Comparison of ENCODE assay signal across 8 mouse cellular contexts in the genomic region with DNA sequence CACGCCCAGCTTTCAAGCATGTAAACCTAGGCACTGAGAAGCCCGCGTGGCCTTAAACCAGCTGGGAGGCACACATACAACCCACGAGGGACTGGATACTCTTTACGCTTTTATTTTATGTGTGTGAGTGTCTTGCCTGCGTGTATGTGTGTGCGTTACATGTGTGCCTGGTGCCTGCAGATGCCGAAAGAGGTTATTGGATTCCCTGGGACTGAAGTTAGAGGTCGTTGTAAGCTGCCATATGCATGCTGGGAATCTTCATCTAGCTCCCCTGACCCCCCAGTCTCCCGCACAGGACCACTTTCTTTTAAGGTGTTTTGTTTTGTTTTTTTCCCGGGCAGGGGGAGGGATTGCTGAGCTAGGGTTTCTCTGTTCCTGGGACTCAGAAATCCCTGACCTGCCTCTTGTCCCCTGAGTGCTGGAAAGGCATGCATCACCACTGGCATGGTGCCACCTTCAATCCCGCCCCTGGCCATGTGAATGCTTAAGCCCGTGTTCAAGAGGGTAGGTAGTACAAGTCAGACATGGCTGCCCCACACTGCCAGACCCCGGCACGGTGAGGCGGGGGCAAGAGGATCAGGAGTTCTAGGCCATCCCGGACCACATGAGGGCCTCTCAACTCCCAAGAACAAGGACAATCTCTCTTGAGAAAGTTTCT. TPM values are rescaled to one million over a fixed set of nuclear protein-coding genes. Genes with fewer than 3 reads are reported as not detected.
DNase-seq lines count a peak whose midpoint lies in the region; ATAC-seq and TF ChIP-seq lines count a peak whose summit lies in the region.

No protein-coding gene starts in this region.

- H3K27me3 ChIP-seq in heart, adult 2 months (ENCODE audit: control insufficient read depth, insufficient read depth, low read length), result peaks cover 2% of the 10 kb centered on the region; the same call in 1 of the 2 replicates
- no peaks in the 10 kb centered on the region for H3K27me3 ChIP-seq in lung, postnatal 0 days (replicated peaks; ENCODE audit: insufficient read depth, low read length)
- no peaks in the 10 kb centered on the region for H3K27me3 ChIP-seq in splenic B cell, adult 2 months (ENCODE audit: control insufficient read depth, insufficient read depth, low read length, poor library complexity, severe bottlenecking)

- H3K4me2 ChIP-seq in lung, postnatal 0 days (replicated peaks; ENCODE audit: low read depth, low read length), result peak overlapping the region; percentile 97

- H3K9me3 ChIP-seq in ES-E14 (ENCODE audit: control insufficient read depth, insufficient read depth, low read depth, low read length), result no peaks in the 10 kb centered on the region
- no peaks in the 10 kb centered on the region for H3K9me3 ChIP-seq in lung, postnatal 0 days (ENCODE audit: low read length)

- peaks cover 2 to 13% of the 10 kb centered on the region in 2 experiments; a peak in 3 of 4 replicates for H3K4me1 ChIP-seq in ES-E14 (ENCODE audit: control insufficient read depth in 2 of 2, insufficient read depth in 2 of 2, low read length in 2 of 2, poor library complexity in 1 of 2)
- peaks cover 10% of the 10 kb centered on the region for H3K4me1 ChIP-seq in heart, adult 2 months (ENCODE audit: control insufficient read depth, insufficient read depth, low read length)
- peaks cover 3% of the 10 kb centered on the region; the same call in 1 of the 2 replicates for H3K4me1 ChIP-seq in lung, postnatal 0 days (ENCODE audit: insufficient read depth, low read depth, low read length)

- no peak for TF ChIP-seq EP300 in heart, adult 2 months (IDR thresholded peaks at IDR 0.05; ENCODE audit: insufficient read depth, low read depth, low read length)
- peak; percentile 67 for TF ChIP-seq EP300 in lung, postnatal 0 days (IDR thresholded peaks at IDR 0.05)

- intact Hi-C loops in heart, adult 2 months (cut with DNase I), result loop anchor here (5.0 kb wide), 1 partner anchor 37 kb away; no protein-coding TSS in a partner anchor

- no peak for DNase-seq in ES-E14 (ENCODE audit: low read depth, low spot score)
- peak; percentile 39 to 43 for DNase-seq in adrenal gland, postnatal 4 days (ENCODE audit: low spot score in 2 of 2)
- DNase-seq in heart, adult 2 months, result peak; percentile 63 to 67
- DNase-seq in kidney, adult 8-10 months, result peak; percentile 84 to 89
- DNase-seq in lung, postnatal 0 days (ENCODE audit: low spot score), result peak; percentile 92
- peak; percentile 14 for DNase-seq in splenic B cell, adult 2 months (ENCODE audit: low read depth, low spot score)
- DNase-seq in cerebellum, postnatal 36 days, result no peak
- no peak for DNase-seq in layer of hippocampus, adult 9-11 months

- H3K9ac ChIP-seq in ES-E14 (ENCODE audit: insufficient read depth, low read depth, low read length, poor library complexity, severe bottlenecking), result peak overlapping the region; percentile 86
- peak overlapping the region; percentile 3; the same call in 1 of the 2 replicates for H3K9ac ChIP-seq in heart, adult 2 months (ENCODE audit: low read depth, low read length)
- H3K9ac ChIP-seq in lung, postnatal 0 days (replicated peaks; ENCODE audit: low read depth), result peak overlapping the region; percentile 29; the same call in 1 of the 2 replicates

- no peak for TF ChIP-seq POLR2A in heart, adult 2 months (IDR thresholded peaks at IDR 0.05; ENCODE audit: insufficient read depth, low read depth, low read length)

- peaks cover 34% of the 10 kb centered on the region for H3K36me3 ChIP-seq in ES-E14 (ENCODE audit: control insufficient read depth, insufficient read depth, low read length, poor library complexity, severe bottlenecking)
- no peaks in the 10 kb centered on the region for H3K36me3 ChIP-seq in heart, adult 2 months (ENCODE audit: control insufficient read depth, insufficient read depth, low read length)
- peaks cover 3% of the 10 kb centered on the region for H3K36me3 ChIP-seq in lung, postnatal 0 days (ENCODE audit: insufficient read depth, low read length)
- peaks cover 9% of the 10 kb centered on the region for H3K36me3 ChIP-seq in splenic B cell, adult 2 months (ENCODE audit: control insufficient read depth, insufficient read depth, low read length, poor library complexity, severe bottlenecking)

- TF ChIP-seq CTCF in heart, adult 2 months (IDR thresholded peaks at IDR 0.05), result no peak
- no peak for TF ChIP-seq CTCF in lung, postnatal 0 days (IDR thresholded peaks at IDR 0.05)

- H3K4me3 ChIP-seq in ES-E14 (ENCODE audit: insufficient read depth in 1 of 2, low read depth in 1 of 2, low read length in 2 of 2, poor library complexity in 1 of 2, severe bottlenecking in 1 of 2), result peak overlapping the region; percentile 90 to 97
- peak overlapping the region; percentile 35 for H3K4me3 ChIP-seq in heart, adult 2 months
- peak overlapping the region; percentile 76 for H3K4me3 ChIP-seq in lung, postnatal 0 days (ENCODE audit: low read depth, low read length)

- 0 out of 2 replicates have a peak, but pooled peaks cover 1% of the 10 kb centered on the region for H3K79me2 ChIP-seq in heart, adult 2 months (replicated peaks; ENCODE audit: control insufficient read depth, insufficient read depth, low read length)

- ATAC-seq in lung, postnatal 0 days, result peak; percentile 58

- WGBS in heart, adult 2 months, result 48% methylated on average over 17 of the region's 17 CpGs
- WGBS in lung, postnatal 0 days, result 26% methylated on average over 17 of the region's 17 CpGs

- in situ Hi-C loops in ES-E14 (cut with MboI; ENCODE audit: low sequenced_read_pairs in 2 of 2, unreplicated experiment in 2 of 2), result no loop called here

- H3K27ac ChIP-seq in ES-E14 (ENCODE audit: insufficient read depth, low read depth, low read length, poor library complexity, severe bottlenecking), result 0 out of 2 replicates have a peak overlapping the region, but pooled peaks have one; percentile 3
- H3K27ac ChIP-seq in heart, adult 2 months, result peak overlapping the region; percentile 36; the same call in 1 of the 2 replicates
- peak overlapping the region; percentile 85 for H3K27ac ChIP-seq in lung, postnatal 0 days (ENCODE audit: low read length)

TF ChIP-seq in ES-E14, 5 proteins besides CTCF, POLR2A, EP300 and RAD21:
- TF ChIP-seq HCFC1 (IDR thresholded peaks at IDR 0.05; ENCODE audit: borderline replicate concordance, insufficient read depth, low read length), result no peak
- no peak for TF ChIP-seq ZNF384 (IDR thresholded peaks at IDR 0.05; ENCODE audit: low read depth, low read length)
- TF ChIP-seq ZC3H11A (IDR thresholded peaks at IDR 0.05; ENCODE audit: borderline replicate concordance, low read depth, low read length), result no peak
- no peak for TF ChIP-seq MAFK (IDR thresholded peaks at IDR 0.05; ENCODE audit: insufficient read depth, low read depth, low read length)
- no peak for TF ChIP-seq CHD2 (IDR thresholded peaks at IDR 0.05; ENCODE audit: low read depth, low read length)

RNA-seq across cellular contexts. Expression of a gene that starts 2.7 kb away (rescaled TPM):
- total RNA-seq in ES-E14 (2012; rRNA removed), result 72.0 and 156 TPM in 2 replicates
- 10 to 100 TPM; 60.8 to 61.0 TPM for total RNA-seq in adrenal gland, postnatal 4 days (2021)
- 10 to 100 TPM; 20.9 to 26.1 TPM for total RNA-seq in heart, adult 2 months (2021)
- polyA plus RNA-seq in heart, adult 2 months (2012; rRNA removed), result 35.6 and 57.0 TPM in 2 replicates
- polyA plus RNA-seq in lung, postnatal 0 days (2015; fragmentation: Nextera tagmentation; extraction: Ambion mirVana), result 176 and 178 TPM in 2 replicates

RNA-seq across cellular contexts. Expression of a gene that starts 31.8 kb away (rescaled TPM):
- 76.0 and 105 TPM in 2 replicates for total RNA-seq in ES-E14 (2012; rRNA removed)
- 100 to 1,000 TPM in 1 of 2 experiments, 10 to 100 TPM in 1; 96.9 to 106 TPM for total RNA-seq in adrenal gland, postnatal 4 days (2021)
- total RNA-seq in heart, adult 2 months (2021), result 10 to 100 TPM; 55.5 to 56.2 TPM
- polyA plus RNA-seq in heart, adult 2 months (2012; rRNA removed), result 94.2 and 101 TPM in 2 replicates
- polyA plus RNA-seq in lung, postnatal 0 days (2015; fragmentation: Nextera tagmentation; extraction: Ambion mirVana), result 57.7 and 60.7 TPM in 2 replicates

RNA-seq across cellular contexts. Expression of a gene that starts 32.6 kb away (rescaled TPM):
- total RNA-seq in ES-E14 (2012; rRNA removed), result 12.8 and 18.5 TPM in 2 replicates
- total RNA-seq in adrenal gland, postnatal 4 days (2021), result 10 to 100 TPM; 26.3 to 29.0 TPM
- total RNA-seq in heart, adult 2 months (2021), result 10 to 100 TPM; 49.5 to 52.8 TPM
- 40.3 and 51.3 TPM in 2 replicates for polyA plus RNA-seq in heart, adult 2 months (2012; rRNA removed)
- polyA plus RNA-seq in lung, postnatal 0 days (2015; fragmentation: Nextera tagmentation; extraction: Ambion mirVana), result 22.3 and 23.5 TPM in 2 replicates

RNA-seq across cellular contexts. Expression of a gene that starts 45.7 kb away (rescaled TPM):
- total RNA-seq in ES-E14 (2012; rRNA removed), result 188 and 227 TPM in 2 replicates
- total RNA-seq in adrenal gland, postnatal 4 days (2021), result 100 to 1,000 TPM; 169 to 179 TPM
- total RNA-seq in heart, adult 2 months (2021), result 10 to 100 TPM; 69.7 to 75.3 TPM
- polyA plus RNA-seq in heart, adult 2 months (2012; rRNA removed), result 122 and 123 TPM in 2 replicates
- polyA plus RNA-seq in lung, postnatal 0 days (2015; fragmentation: Nextera tagmentation; extraction: Ambion mirVana), result 240 and 261 TPM in 2 replicates

RNA-seq across cellular contexts. Expression of a gene that starts 58.8 kb away (rescaled TPM):
- total RNA-seq in ES-E14 (2012; rRNA removed), result 5.7 and 6.9 TPM in 2 replicates
- 10 to 100 TPM; 22.0 to 22.2 TPM for total RNA-seq in adrenal gland, postnatal 4 days (2021)
- total RNA-seq in heart, adult 2 months (2021), result 10 to 100 TPM; 15.3 to 19.9 TPM
- polyA plus RNA-seq in heart, adult 2 months (2012; rRNA removed), result 24.5 and 26.2 TPM in 2 replicates
- polyA plus RNA-seq in lung, postnatal 0 days (2015; fragmentation: Nextera tagmentation; extraction: Ambion mirVana), result 26.1 and 29.0 TPM in 2 replicates

Comparison
In these comparisons a context has a peak if more than half of its experiments do, and no peak if none do; other contexts are left out.
1. DNase-seq: peak in adrenal gland, postnatal 4 days (2 of 2), heart, adult 2 months (2 of 2), kidney, adult 8-10 months (2 of 2), lung, postnatal 0 days (single experiment) and splenic B cell, adult 2 months (single experiment); none in ES-E14 (single experiment), cerebellum, postnatal 36 days (0 of 2) and layer of hippocampus, adult 9-11 months (single experiment).
2. H3K27ac ChIP-seq: peak in every context shown above with its lines; median percentile 85 in lung, postnatal 0 days; 36 in heart, adult 2 months; 3 in ES-E14.
3. H3K4me3 ChIP-seq: peak in every context shown above with its lines; median percentile 94 in ES-E14; 76 in lung, postnatal 0 days; 35 in heart, adult 2 months.
4. H3K9ac ChIP-seq: peak in every context shown above with its lines; median percentile 86 in ES-E14; 29 in lung, postnatal 0 days; 3 in heart, adult 2 months.